ENCODE assay signal across 8 mouse cellular contexts in the genomic region with DNA sequence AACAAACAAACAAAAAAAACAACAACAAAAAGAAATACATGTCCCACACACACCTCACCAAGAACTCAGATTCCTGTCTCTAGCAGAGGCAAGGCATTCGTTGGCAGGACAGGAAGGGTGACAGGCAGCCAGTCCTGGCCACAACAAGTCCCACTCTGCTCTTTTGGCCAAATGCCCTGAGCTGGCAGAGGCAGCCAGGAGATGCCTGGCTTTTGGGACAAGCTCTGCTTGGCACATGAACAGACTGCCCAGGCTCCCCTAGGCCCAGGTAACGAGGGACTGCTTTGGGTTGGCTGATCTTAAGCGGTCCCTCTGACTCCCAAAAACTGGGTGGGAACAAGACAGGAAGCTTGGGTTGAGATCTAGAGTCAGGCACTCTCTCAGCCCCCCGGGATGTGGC. TPM values are rescaled to one million over a fixed set of nuclear protein-coding genes. Genes with fewer than 3 reads are reported as not detected.
A peak's percentile ranks its signal among the peaks of the same experiment; 100 is the strongest.
DNase-seq lines count a peak whose midpoint lies in the region; ATAC-seq and TF ChIP-seq lines count a peak whose summit lies in the region.

No protein-coding gene starts in this region.

- H3K27me3 ChIP-seq in hindbrain, postnatal 0 days (ENCODE audit: insufficient read depth, low read length), result no peaks in the 10 kb centered on the region
- no peaks in the 10 kb centered on the region for H3K27me3 ChIP-seq in liver, embryonic 16.5 days (ENCODE audit: control insufficient read depth, insufficient read depth, low read depth, low read length)
- no peaks in the 10 kb centered on the region for H3K27me3 ChIP-seq in stomach, embryonic 15.5 days (replicated peaks)

- peak; percentile 70 to 73 for DNase-seq in layer of hippocampus, postnatal 10 days (ENCODE audit: low spot score in 2 of 2)
- DNase-seq in layer of hippocampus, adult 9-11 months, result no peak
- DNase-seq in cerebellum, adult 11 months, result peak; percentile 95
- peak; percentile 60 to 81 for DNase-seq in gastrocnemius, adult 8-10 months (ENCODE audit: low spot score in 2 of 2)
- DNase-seq in hindbrain, postnatal 0 days (ENCODE audit: low spot score), result peak; percentile 80
- no peak for DNase-seq in spleen, postnatal 14 days (ENCODE audit: low spot score in 2 of 2)

- H3K27ac ChIP-seq in hindbrain, postnatal 0 days, result no peak overlapping the region
- no peak overlapping the region for H3K27ac ChIP-seq in liver, embryonic 16.5 days (ENCODE audit: low read length)
- peak overlapping the region; percentile 82; the same call in 1 of the 2 replicates for H3K27ac ChIP-seq in stomach, embryonic 15.5 days

- ATAC-seq in hindbrain, postnatal 0 days, result no peak
- ATAC-seq in liver, embryonic 16.5 days (ENCODE audit: low read depth), result no peak
- ATAC-seq in stomach, embryonic 15.5 days (ENCODE audit: insufficient read depth, low FRiP score, low read depth), result no peak

- no peaks in the 10 kb centered on the region for H3K9me3 ChIP-seq in hindbrain, postnatal 0 days (ENCODE audit: low read length)
- no peaks in the 10 kb centered on the region for H3K9me3 ChIP-seq in liver, embryonic 16.5 days (replicated peaks; ENCODE audit: control insufficient read depth, low read length)
- H3K9me3 ChIP-seq in stomach, embryonic 15.5 days, result no peaks in the 10 kb centered on the region

- H3K9ac ChIP-seq in hindbrain, postnatal 0 days (replicated peaks; ENCODE audit: low read length), result peak overlapping the region; percentile 88
- H3K9ac ChIP-seq in liver, embryonic 16.5 days (ENCODE audit: low read depth, low read length), result peak overlapping the region; percentile 77
- H3K9ac ChIP-seq in stomach, embryonic 15.5 days, result peak overlapping the region; percentile 80; the same call in 1 of the 2 replicates

- H3K4me3 ChIP-seq in hindbrain, postnatal 0 days (ENCODE audit: low read length), result peak overlapping the region; percentile 69
- H3K4me3 ChIP-seq in liver, embryonic 16.5 days (ENCODE audit: low read depth, low read length), result peak overlapping the region; percentile 78
- H3K4me3 ChIP-seq in stomach, embryonic 15.5 days (replicated peaks), result peak overlapping the region; percentile 87

- H3K4me1 ChIP-seq in hindbrain, postnatal 0 days (ENCODE audit: insufficient read depth, low read length), result peaks cover 38% of the 10 kb centered on the region
- H3K4me1 ChIP-seq in liver, embryonic 16.5 days (ENCODE audit: control insufficient read depth, low read depth, low read length), result peaks cover 30% of the 10 kb centered on the region
- peaks cover 45% of the 10 kb centered on the region for H3K4me1 ChIP-seq in stomach, embryonic 15.5 days

- TF ChIP-seq CTCF in hindbrain, postnatal 0 days (IDR thresholded peaks at IDR 0.05; ENCODE audit: low read depth), result no peak

- H3K36me3 ChIP-seq in hindbrain, postnatal 0 days (ENCODE audit: insufficient read depth, low read length), result no peaks in the 10 kb centered on the region; the same call in 1 of the 2 replicates
- H3K36me3 ChIP-seq in liver, embryonic 16.5 days (ENCODE audit: control insufficient read depth, insufficient read depth), result no peaks in the 10 kb centered on the region
- no peaks in the 10 kb centered on the region for H3K36me3 ChIP-seq in stomach, embryonic 15.5 days

- peak overlapping the region; percentile 61 for H3K4me2 ChIP-seq in hindbrain, postnatal 0 days (ENCODE audit: low read depth, low read length)
- H3K4me2 ChIP-seq in liver, embryonic 16.5 days (ENCODE audit: low read depth, low read length), result peak overlapping the region; percentile 99
- H3K4me2 ChIP-seq in stomach, embryonic 15.5 days, result peak overlapping the region; percentile 91

- WGBS in hindbrain, postnatal 0 days, result 32% methylated on average over 4 of the region's 4 CpGs
- 27% methylated on average over 4 of the region's 4 CpGs for WGBS in liver, embryonic 16.5 days (ENCODE audit: insufficient replicate concordance)
- 30% methylated on average over 4 of the region's 4 CpGs for WGBS in stomach, embryonic 15.5 days

RNA-seq across cellular contexts. Expression of gene Tmem201, which starts 1.3 kb away (rescaled TPM):
- total RNA-seq in layer of hippocampus, postnatal 10 days (2021), result 10 to 100 TPM; 66.7 to 66.8 TPM
- 10 to 100 TPM; 41.7 to 44.1 (median 42.9) TPM for total RNA-seq in gastrocnemius, adult 8-10 months (2022)
- 69.8 and 80.2 TPM in 2 replicates for total RNA-seq in hindbrain, postnatal 0 days (2014; rRNA removed)
- 41.2 and 44.7 TPM in 2 replicates for polyA plus RNA-seq in hindbrain, postnatal 0 days (2015; fragmentation: Nextera tagmentation; extraction: Ambion mirVana)
- 5.4 and 6.5 TPM in 2 replicates for polyA plus RNA-seq in liver, embryonic 16.5 days (2015; fragmentation: Nextera tagmentation; extraction: Ambion mirVana)
- 24.0 and 26.8 TPM in 2 replicates for polyA plus RNA-seq in stomach, embryonic 15.5 days (2015; fragmentation: Nextera tagmentation; extraction: Ambion mirVana)

RNA-seq across cellular contexts. Expression of gene Pik3cd, which starts 34.2 kb away (rescaled TPM):
- 10 to 100 TPM; 28.6 to 30.4 TPM for total RNA-seq in layer of hippocampus, postnatal 10 days (2021)
- 10 to 100 TPM in 1 of 4 experiments, 1 to 10 TPM in 3; 7.9 to 10.6 (median 8.6) TPM for total RNA-seq in gastrocnemius, adult 8-10 months (2022)
- 17.4 and 20.8 TPM in 2 replicates for total RNA-seq in hindbrain, postnatal 0 days (2014; rRNA removed)
- 9.2 and 10.1 TPM in 2 replicates for polyA plus RNA-seq in hindbrain, postnatal 0 days (2015; fragmentation: Nextera tagmentation; extraction: Ambion mirVana)
- polyA plus RNA-seq in liver, embryonic 16.5 days (2015; fragmentation: Nextera tagmentation; extraction: Ambion mirVana), result 7.3 and 8.8 TPM in 2 replicates
- 5.0 and 5.1 TPM in 2 replicates for polyA plus RNA-seq in stomach, embryonic 15.5 days (2015; fragmentation: Nextera tagmentation; extraction: Ambion mirVana)

RNA-seq across cellular contexts. Expression of gene Slc25a33, which starts 37.5 kb away (rescaled TPM):
- total RNA-seq in layer of hippocampus, postnatal 10 days (2021), result 10 to 100 TPM; 28.4 to 30.7 TPM
- total RNA-seq in gastrocnemius, adult 8-10 months (2022), result 10 to 100 TPM in 3 of 4 experiments, 1 to 10 TPM in 1; 7.7 to 14.5 (median 13.0) TPM
- total RNA-seq in hindbrain, postnatal 0 days (2014; rRNA removed), result 20.4 and 21.6 TPM in 2 replicates
- 38.2 and 39.6 TPM in 2 replicates for polyA plus RNA-seq in hindbrain, postnatal 0 days (2015; fragmentation: Nextera tagmentation; extraction: Ambion mirVana)
- polyA plus RNA-seq in liver, embryonic 16.5 days (2015; fragmentation: Nextera tagmentation; extraction: Ambion mirVana), result 10.7 and 11.3 TPM in 2 replicates
- polyA plus RNA-seq in stomach, embryonic 15.5 days (2015; fragmentation: Nextera tagmentation; extraction: Ambion mirVana), result 10.4 and 10.6 TPM in 2 replicates

Comparison
In these comparisons a context has a peak if more than half of its experiments do, and no peak if none do; other contexts are left out.
1. DNase-seq: peak in layer of hippocampus, postnatal 10 days (2 of 2), cerebellum, adult 11 months (single experiment), gastrocnemius, adult 8-10 months (2 of 2) and hindbrain, postnatal 0 days (single experiment); none in layer of hippocampus, adult 9-11 months (single experiment) and spleen, postnatal 14 days (0 of 2).
2. Peak in every context shown above with its lines, with median percentiles within 50 percentile points of each other: H3K4me2 ChIP-seq, H3K4me3 ChIP-seq and H3K9ac ChIP-seq.